Mouse (Mus musculus): Measurements from ENCODE around the gene 2900011O08Rik. TPM values are rescaled to one million over a fixed set of nuclear protein-coding genes. Genes with fewer than 3 reads are reported as not detected.

2900011O08Rik gene
- polyA plus RNA-seq, 1 experiment from 2014 or later, result 130 TPM

DNA sequence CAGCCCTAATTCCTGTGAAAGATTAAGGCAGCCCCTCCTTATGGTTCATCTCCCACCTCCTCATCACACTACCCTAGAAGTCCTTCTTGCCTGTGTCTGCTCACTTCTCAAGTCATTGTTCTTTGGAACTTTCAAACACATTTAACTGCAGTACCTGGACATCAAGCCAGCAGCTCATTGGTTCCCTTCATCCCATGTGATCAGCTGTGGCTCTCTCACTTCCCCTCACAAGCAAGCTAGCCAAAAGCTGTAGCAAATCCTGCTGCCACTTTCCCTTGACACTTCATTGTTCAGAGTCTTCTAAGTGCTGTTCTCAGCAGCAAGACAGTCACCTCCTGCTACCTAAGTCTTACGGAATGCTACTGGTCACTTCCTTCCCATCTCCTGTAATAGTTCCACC, 138.8 kb downstream of the 2900011O08Rik start:
- Histone ChIP-seq H3K36me3 (peaks cover 98% of the 10 kb centered on the region), H3K27me3 (no peaks in the 10 kb centered on the region), H3K4me1 (no peaks in the 10 kb centered on the region), H3K27ac (replicated peaks) (no peak overlapping the region), H3K9me3 (no peaks in the 10 kb centered on the region), H3K9ac (replicated peaks) (no peak overlapping the region), H3K4me2 (replicated peaks) (no peak overlapping the region), H3K4me3 (no peak overlapping the region)
- 95% methylated on average over 1 of the region's 1 CpGs for WGBS
- ATAC-seq (replicated peaks), result no peak

DNA sequence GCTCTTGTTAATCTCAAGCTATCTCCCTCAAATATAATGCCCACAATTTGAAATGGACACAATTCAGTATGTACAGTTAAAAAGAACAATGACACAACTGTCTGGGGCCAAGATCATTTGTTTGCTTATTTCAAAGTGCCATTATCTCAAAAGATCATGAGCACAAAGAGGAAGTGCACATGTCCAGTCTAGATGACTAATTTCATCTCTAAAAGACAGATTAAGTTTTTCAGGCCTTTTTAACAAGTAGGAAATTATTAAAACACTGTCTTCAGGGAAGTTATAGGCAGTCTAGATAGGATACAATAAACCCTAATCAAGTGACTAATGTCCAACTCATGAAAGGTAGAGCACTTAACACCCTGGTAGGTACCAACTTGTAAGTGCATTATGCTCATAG, 142.6 kb downstream of the 2900011O08Rik start:
- Histone ChIP-seq H3K27me3 (no peaks in the 10 kb centered on the region), H3K27ac (replicated peaks) (no peak overlapping the region), H3K9ac (replicated peaks) (no peak overlapping the region), H3K36me3 (peaks cover 95% of the 10 kb centered on the region), H3K4me3 (no peak overlapping the region), H3K9me3 (no peaks in the 10 kb centered on the region), H3K4me1 (no peaks in the 10 kb centered on the region), H3K4me2 (replicated peaks) (no peak overlapping the region)
- no peak for ATAC-seq (replicated peaks)

DNA sequence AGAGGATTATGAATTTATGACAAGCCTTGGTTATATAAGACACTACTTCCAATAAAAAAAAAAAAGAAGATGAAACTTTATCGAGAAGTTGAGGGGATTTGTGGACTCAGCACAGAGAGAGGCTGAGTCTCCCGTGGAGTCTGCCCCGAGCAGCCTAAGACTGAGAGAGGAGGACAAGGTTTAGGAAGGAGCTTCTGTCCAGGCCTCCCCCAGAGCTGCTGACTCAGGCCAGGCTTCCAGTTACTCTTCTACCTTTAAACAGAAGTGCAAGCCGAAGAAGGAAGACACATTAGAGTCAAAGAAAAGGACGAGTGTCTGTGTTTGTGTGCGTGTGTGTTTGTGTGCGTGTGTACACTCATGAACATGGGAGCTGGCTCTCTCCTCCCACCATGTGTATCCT, 144.4 kb downstream of the 2900011O08Rik start:
- H3K36me3 ChIP-seq, result peaks cover 95% of the 10 kb centered on the region

DNA sequence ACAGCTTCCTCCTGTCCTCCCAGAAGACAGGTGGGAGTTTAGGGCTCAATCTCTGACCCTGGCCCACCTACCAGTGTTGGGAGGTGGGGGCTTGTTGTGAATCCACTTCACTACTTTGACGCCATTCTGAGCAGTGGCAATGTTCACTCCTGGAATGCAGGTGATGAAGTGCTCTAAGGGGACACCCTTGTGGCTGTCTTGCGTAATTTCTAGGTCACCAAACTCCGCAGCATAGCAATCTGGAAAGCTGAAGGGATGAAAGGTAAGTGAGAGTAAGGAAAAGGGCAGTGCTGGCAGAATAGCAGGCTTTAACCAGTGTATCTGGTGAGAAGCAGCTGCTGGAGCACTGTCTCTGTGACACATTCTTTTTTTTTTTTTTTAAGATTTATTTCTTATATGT, 145.0 kb downstream of the 2900011O08Rik start:
- Histone ChIP-seq H3K9me3 (no peaks in the 10 kb centered on the region), H3K27me3 (no peaks in the 10 kb centered on the region), H3K27ac (replicated peaks) (no peak overlapping the region), H3K9ac (replicated peaks) (no peak overlapping the region), H3K4me3 (no peak overlapping the region), H3K4me1 (no peaks in the 10 kb centered on the region), H3K36me3 (peaks cover 95% of the 10 kb centered on the region), H3K4me2 (replicated peaks) (no peak overlapping the region)
- ATAC-seq (replicated peaks), result no peak
- WGBS, result 87% methylated on average over 3 of the region's 3 CpGs

More for the DNA sequence above, 144.4 kb downstream of the 2900011O08Rik start:
- Histone ChIP-seq H3K9me3 (no peaks in the 10 kb centered on the region), H3K27ac (replicated peaks) (no peak overlapping the region), H3K4me2 (replicated peaks) (no peak overlapping the region), H3K27me3 (no peaks in the 10 kb centered on the region), H3K4me3 (no peak overlapping the region), H3K4me1 (no peaks in the 10 kb centered on the region), H3K9ac (replicated peaks) (no peak overlapping the region)
- ATAC-seq (replicated peaks), result no peak
- 92% methylated on average over 7 of the region's 7 CpGs for WGBS

DNA sequence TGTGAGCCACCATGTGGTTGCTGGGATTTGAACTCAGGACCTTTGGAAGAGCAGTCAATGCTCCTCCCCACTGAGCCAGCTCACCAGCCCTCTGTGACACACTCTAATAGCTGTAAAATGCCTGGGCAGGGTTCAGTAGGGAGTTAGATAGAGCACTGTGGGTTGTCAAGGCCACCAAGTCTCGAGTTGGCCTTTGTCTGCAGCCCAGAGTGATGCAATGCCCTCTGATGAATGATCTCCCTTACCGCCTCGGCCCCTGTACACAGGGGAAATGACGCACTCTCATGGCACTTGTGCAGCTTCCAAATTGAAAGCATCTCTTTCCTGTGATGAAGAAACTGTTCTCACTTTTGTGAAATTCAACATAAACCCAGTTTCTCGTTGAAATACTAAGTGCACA, 145.4 kb downstream of the 2900011O08Rik start:
- peaks cover 95% of the 10 kb centered on the region for H3K36me3 ChIP-seq
- WGBS, result 89% methylated on average over 5 of the region's 5 CpGs

DNA sequence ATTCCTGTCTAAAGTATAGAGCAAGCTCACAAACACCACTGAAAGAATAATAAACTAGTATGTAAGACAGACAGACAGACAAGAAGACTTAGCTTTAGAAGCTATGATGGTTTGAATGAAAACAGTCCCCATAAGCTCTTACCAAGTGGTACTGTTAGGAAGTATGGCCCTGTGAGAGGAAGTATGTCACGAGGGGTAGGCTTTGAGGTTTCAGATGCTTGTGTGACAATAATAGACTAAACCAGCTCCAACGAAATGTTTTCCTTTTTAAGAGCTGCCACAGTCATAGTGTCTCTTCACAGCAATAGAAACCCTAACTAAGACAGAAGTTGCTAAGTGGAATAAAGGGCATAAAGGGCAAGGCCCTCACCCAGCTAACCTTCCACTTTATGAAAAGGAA, 148.6 kb downstream of the 2900011O08Rik start:
- 88% methylated on average over 2 of the region's 2 CpGs for WGBS
- Histone ChIP-seq H3K27me3 (no peaks in the 10 kb centered on the region), H3K27ac (replicated peaks) (no peak overlapping the region), H3K9me3 (no peaks in the 10 kb centered on the region), H3K4me1 (no peaks in the 10 kb centered on the region), H3K4me3 (no peak overlapping the region), H3K36me3 (peaks cover 90% of the 10 kb centered on the region), H3K4me2 (replicated peaks) (no peak overlapping the region), H3K9ac (replicated peaks) (no peak overlapping the region)
- ATAC-seq (replicated peaks), result no peak

More for the DNA sequence above, 145.4 kb downstream of the 2900011O08Rik start:
- H3K4me1 ChIP-seq, result no peaks in the 10 kb centered on the region
- no peak overlapping the region for H3K4me2 ChIP-seq (replicated peaks)
- no peak overlapping the region for H3K27ac ChIP-seq (replicated peaks)
- no peak for ATAC-seq (replicated peaks)
- no peaks in the 10 kb centered on the region for H3K27me3 ChIP-seq
- H3K4me3 ChIP-seq, result no peak overlapping the region
- no peak overlapping the region for H3K9ac ChIP-seq (replicated peaks)
- no peaks in the 10 kb centered on the region for H3K9me3 ChIP-seq

DNA sequence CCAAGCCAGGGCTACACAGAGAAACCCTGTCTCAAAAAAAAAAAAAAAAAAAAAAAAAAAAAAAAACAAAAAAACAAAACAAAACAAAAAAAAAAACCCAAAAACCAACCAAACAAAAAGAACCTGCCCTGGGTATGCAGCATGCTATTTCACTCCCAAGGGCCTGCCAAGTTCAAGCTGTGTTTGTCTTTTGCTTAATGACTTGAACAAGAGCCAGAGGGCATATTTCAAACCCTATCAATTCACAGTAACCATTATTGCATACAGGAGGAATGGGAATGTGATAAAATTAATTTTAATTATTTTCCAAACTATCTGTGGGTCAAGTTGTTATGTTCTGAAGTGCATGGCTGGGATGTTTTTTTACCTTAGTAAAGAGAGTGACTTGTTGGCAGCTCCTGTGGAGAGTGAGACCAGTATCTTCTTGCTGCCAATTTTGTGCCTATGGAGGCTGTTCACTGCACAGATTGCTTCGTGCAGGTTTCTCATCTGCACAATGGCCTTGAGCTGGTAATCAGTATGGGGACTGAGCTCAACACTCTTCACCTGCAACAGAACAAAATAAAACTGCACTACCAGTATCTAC, 151.7 kb downstream of the 2900011O08Rik start:
- H3K4me1 ChIP-seq, result no peaks in the 10 kb centered on the region
- H3K27me3 ChIP-seq, result no peaks in the 10 kb centered on the region
- H3K36me3 ChIP-seq, result peaks cover 90% of the 10 kb centered on the region
- H3K9ac ChIP-seq (replicated peaks), result no peak overlapping the region
- 80% methylated on average over 1 of the region's 1 CpGs for WGBS
- no peak overlapping the region for H3K27ac ChIP-seq (replicated peaks)
- no peak overlapping the region for H3K4me3 ChIP-seq
- H3K4me2 ChIP-seq (replicated peaks), result no peak overlapping the region
- no peak for ATAC-seq (replicated peaks)
- no peaks in the 10 kb centered on the region for H3K9me3 ChIP-seq

DNA sequence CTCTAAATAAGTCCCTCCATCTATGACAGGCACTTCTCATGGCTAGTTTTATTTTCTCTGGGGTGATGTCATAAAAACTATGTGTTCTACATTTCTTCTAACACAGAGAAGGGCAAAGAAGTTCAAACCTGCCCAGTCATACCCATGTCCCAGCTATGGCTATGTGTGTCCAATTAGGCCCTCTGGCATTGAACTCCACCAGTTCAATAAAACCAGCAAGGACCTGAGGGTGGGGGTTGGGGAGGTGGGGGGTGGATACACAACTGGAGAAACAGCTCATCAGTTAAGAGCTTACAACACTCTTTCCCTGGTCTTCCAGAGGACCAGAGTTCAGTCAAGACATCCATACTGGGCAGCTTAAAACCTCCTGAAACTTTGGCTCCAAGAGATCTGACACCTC, 152.7 kb downstream of the 2900011O08Rik start:
- ATAC-seq (replicated peaks), result no peak
- Histone ChIP-seq H3K36me3 (peaks cover 84% of the 10 kb centered on the region), H3K4me1 (no peaks in the 10 kb centered on the region)

DNA sequence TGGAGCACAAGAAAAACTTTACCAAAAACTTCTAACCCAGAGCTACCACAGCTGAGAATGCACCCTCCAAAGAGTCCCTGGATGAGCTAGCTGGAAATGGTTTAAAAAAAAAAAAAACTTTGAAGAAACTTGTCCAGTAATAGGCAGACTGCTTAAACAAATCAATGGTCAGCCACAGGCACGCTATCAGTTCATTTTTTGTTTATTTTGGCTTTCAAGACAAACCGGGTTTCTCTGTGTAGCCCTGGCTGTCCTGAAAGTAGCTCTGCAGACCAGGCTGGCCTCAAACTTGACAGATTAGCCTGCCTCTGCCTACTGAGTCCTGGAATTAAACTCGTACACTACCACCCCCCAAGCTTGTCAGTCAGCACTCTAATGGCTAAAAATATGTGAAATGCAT, 156.9 kb downstream of the 2900011O08Rik start:
- no peak overlapping the region for H3K9ac ChIP-seq (replicated peaks)

More for the DNA sequence above, 152.7 kb downstream of the 2900011O08Rik start:
- Histone ChIP-seq H3K27ac (replicated peaks) (no peak overlapping the region), H3K4me3 (no peak overlapping the region), H3K4me2 (replicated peaks) (no peak overlapping the region), H3K9me3 (no peaks in the 10 kb centered on the region), H3K27me3 (no peaks in the 10 kb centered on the region), H3K9ac (replicated peaks) (no peak overlapping the region)

DNA sequence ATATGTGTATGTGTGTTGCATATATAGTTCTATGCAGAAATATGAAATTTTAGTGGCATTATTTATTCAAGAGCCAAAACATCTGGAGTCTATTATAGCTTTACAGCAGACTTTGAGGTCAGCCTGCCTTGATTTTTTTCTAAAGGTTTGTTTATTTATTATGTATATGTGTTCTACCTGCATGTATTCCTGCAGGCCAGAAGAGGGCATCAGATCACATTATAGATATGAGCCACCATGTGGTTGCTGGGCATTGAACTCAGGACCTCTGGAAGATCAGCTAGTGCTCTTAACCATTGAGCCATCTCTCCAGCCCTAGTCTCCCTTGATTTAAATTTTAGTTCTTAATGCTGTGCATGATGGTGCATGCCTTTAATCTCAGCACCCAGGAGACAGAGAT, 161.3 kb downstream of the 2900011O08Rik start:
- no peak for ATAC-seq (replicated peaks)
- no peaks in the 10 kb centered on the region for H3K9me3 ChIP-seq
- no peak overlapping the region for H3K4me2 ChIP-seq (replicated peaks)
- H3K27me3 ChIP-seq, result no peaks in the 10 kb centered on the region
- no peak overlapping the region for H3K27ac ChIP-seq (replicated peaks)
- H3K4me1 ChIP-seq, result no peaks in the 10 kb centered on the region
- H3K9ac ChIP-seq (replicated peaks), result no peak overlapping the region
- H3K4me3 ChIP-seq, result no peak overlapping the region
- H3K36me3 ChIP-seq, result peaks cover 72% of the 10 kb centered on the region

More for the DNA sequence above, 156.9 kb downstream of the 2900011O08Rik start:
- no peak for ATAC-seq (replicated peaks)
- Histone ChIP-seq H3K36me3 (peaks cover 77% of the 10 kb centered on the region), H3K27me3 (no peaks in the 10 kb centered on the region), H3K4me2 (replicated peaks) (no peak overlapping the region), H3K4me1 (no peaks in the 10 kb centered on the region), H3K9me3 (no peaks in the 10 kb centered on the region), H3K27ac (replicated peaks) (no peak overlapping the region), H3K4me3 (no peak overlapping the region)
- WGBS, result 92% methylated on average over 3 of the region's 3 CpGs

Small RNAs within 50 kb of the gene (microRNA-seq; reads per million reads assigned to microRNA genes)
- gene Gm27671, result not detected

Other genes starting within 250 kb of the 2900011O08Rik start
- 108 and 110 TPM in 2 replicates for gene Rrn3, start 205.9 kb upstream of the 2900011O08Rik start, polyA plus RNA-seq (2015; fragmentation: Nextera tagmentation; extraction: Ambion mirVana)
- 217 and 234 TPM in 2 replicates for gene Ntan1, start 167.8 kb upstream of the 2900011O08Rik start, polyA plus RNA-seq (2015; fragmentation: Nextera tagmentation; extraction: Ambion mirVana)
- gene Pdxdc1, start 83.5 kb upstream of the 2900011O08Rik start, polyA plus RNA-seq (2015; fragmentation: Nextera tagmentation; extraction: Ambion mirVana), result 62.5 and 67.0 TPM in 2 replicates
- gene Mpv17l, start 83.4 kb upstream of the 2900011O08Rik start, polyA plus RNA-seq (2015; fragmentation: Nextera tagmentation; extraction: Ambion mirVana), result 13.6 and 16.5 TPM in 2 replicates
- 0.26 and 0.80 TPM in 2 replicates for gene Ifitm7, start 284 bp downstream of the 2900011O08Rik start, polyA plus RNA-seq (2015; fragmentation: Nextera tagmentation; extraction: Ambion mirVana)
- 60.7 and 69.1 TPM in 2 replicates for gene Nde1, start 176.7 kb downstream of the 2900011O08Rik start, polyA plus RNA-seq (2015; fragmentation: Nextera tagmentation; extraction: Ambion mirVana)
- 17.0 and 18.9 TPM in 2 replicates for gene Marf1, start 176.7 kb downstream of the 2900011O08Rik start, polyA plus RNA-seq (2015; fragmentation: Nextera tagmentation; extraction: Ambion mirVana)